Mouse (Mus musculus) layer of hippocampus, adult 9-10 months (tissue): ENCODE results near the gene Ier2.

Experiments used
- DNase-seq: peaks from one replicate; pipeline ENCODE4 v3.0.0; 2022; ENCODE audit warnings: low spot score

Ier2 gene

GRCm38 (mm10) chr8:84662581-84663065 lies at the start of gene Ier2:
TSS of gene Ier2 (minus strand) at chr8:84662852.
- DNase-seq: peak; percentile 91

GRCm38 (mm10) chr8:84711933-84712758 lies 49.5 kb upstream of the Ier2 start:
- DNase-seq: no peak

GRCm38 (mm10) chr8:84711312-84711711 lies 48.7 kb upstream of the Ier2 start:
- no peak for DNase-seq

GRCm38 (mm10) chr8:84709931-84710330 lies 47.3 kb upstream of the Ier2 start:
- no peak for DNase-seq

GRCm38 (mm10) chr8:84708774-84709475 lies 46.3 kb upstream of the Ier2 start:
- no peak for DNase-seq

GRCm38 (mm10) chr8:84708071-84708541 lies 45.5 kb upstream of the Ier2 start:
- DNase-seq: no peak

GRCm38 (mm10) chr8:84707267-84707883 lies 44.7 kb upstream of the Ier2 start:
- DNase-seq: no peak

GRCm38 (mm10) chr8:84706610-84707266 lies 44.1 kb upstream of the Ier2 start:
- no peak for DNase-seq

- DNase-seq: no peak
These were observed 43.3 kb upstream of the Ier2 start for GRCm38 (mm10) chr8:84705960-84706359.

- no peak for DNase-seq
These were observed 42.5 kb upstream of the Ier2 start for GRCm38 (mm10) chr8:84704867-84705831.

GRCm38 (mm10) chr8:84704356-84704755 lies 41.7 kb upstream of the Ier2 start:
- DNase-seq: no peak

- no peak for DNase-seq
These were observed 41.0 kb upstream of the Ier2 start for GRCm38 (mm10) chr8:84703466-84704249.

- DNase-seq: no peak
These were observed 40.4 kb upstream of the Ier2 start for GRCm38 (mm10) chr8:84702963-84703465.

GRCm38 (mm10) chr8:84702561-84702960 lies 39.9 kb upstream of the Ier2 start:
- no peak for DNase-seq

- no peak for DNase-seq
These were observed 38.6 kb upstream of the Ier2 start, which contains the start of gene Lyl1 for GRCm38 (mm10) chr8:84700941-84701911. TSS of gene Lyl1 (plus strand) at chr8:84701457.

- DNase-seq: no peak
These were observed 37.9 kb upstream of the Ier2 start for GRCm38 (mm10) chr8:84700526-84700925.

GRCm38 (mm10) chr8:84699861-84700322 lies 37.2 kb upstream of the Ier2 start:
- DNase-seq: no peak

- no peak for DNase-seq
These were observed 36.3 kb upstream of the Ier2 start for GRCm38 (mm10) chr8:84698929-84699401.
